Mouse (Mus musculus) frontal cortex, adult 2 months (tissue): Measurements from ENCODE around the gene Itgav. TPM values are rescaled to one million over a fixed set of nuclear protein-coding genes. Genes with fewer than 3 reads are reported as not detected.

Experiments used
- DNase-seq, 2 experiments: peaks; one replicate each; pipeline ENCODE4 v3.0.0; 2022; ENCODE audit warnings: low spot score in 1 of 2; ENCODE audit errors: extremely low spot score in 1 of 2
- polyA plus RNA-seq: library from polyadenylated mRNA; depleted of rRNA; stranded (reverse); fragments of >200 nt; gene quantifications from 2 replicates; pipeline ENCODE4 v1.2.3, GENCODE M21; 2012

Itgav gene
- polyA plus RNA-seq, 1 experiment: 97.6 TPM

DNA sequence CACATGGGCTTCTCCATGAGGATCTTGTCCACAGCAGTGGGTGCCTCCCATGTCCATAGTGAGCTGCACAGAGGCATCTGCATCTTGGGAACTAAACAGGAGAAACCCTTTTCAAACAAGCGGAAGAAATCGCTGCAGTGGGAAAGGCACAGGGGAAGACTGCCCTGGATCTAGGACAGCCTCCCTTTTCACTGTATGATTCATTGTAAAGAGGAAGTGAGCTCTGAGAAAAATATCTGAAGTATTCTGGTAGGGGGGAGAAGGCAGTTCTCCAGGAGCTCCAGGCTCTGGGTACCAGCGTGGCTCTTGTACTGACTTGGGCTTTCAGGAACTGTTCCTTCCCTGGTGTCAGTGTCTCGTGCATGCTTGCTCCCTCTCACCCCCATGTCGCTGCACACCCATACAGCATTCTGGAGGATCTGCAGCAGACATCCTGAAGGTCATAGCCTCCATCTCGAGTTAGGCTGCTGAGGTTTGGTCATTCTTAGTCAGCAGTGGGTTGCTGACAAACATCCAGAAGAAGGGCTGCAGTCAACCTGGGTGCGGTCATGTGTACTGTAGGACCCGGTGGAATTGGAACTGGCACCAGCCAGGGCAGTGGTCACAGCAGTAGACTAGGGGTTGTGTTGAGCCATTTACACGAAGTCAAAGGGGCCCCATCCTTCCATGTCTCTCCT, 20.2 kb downstream of the Itgav start:
- no peak for DNase-seq

DNA sequence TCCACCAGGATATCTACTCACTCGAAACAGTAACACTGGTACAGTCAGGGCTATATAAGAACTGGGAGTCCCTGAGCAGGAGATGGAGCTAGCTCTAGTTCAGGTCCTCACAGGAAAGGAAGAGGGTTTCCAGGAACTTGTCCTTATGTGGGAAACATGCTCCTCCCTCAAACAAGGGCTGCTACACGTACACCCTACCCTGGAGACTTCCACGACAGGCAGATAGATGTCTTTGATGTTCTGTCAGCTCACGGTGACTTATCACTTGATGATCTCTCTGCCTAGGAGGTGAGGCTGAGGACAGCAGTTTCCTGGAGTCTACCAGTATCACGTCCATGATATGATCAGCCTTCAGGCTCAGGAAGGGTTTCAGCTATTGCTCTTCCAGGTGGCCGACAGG, 21.1 kb downstream of the Itgav start:
- no peak for DNase-seq

DNA sequence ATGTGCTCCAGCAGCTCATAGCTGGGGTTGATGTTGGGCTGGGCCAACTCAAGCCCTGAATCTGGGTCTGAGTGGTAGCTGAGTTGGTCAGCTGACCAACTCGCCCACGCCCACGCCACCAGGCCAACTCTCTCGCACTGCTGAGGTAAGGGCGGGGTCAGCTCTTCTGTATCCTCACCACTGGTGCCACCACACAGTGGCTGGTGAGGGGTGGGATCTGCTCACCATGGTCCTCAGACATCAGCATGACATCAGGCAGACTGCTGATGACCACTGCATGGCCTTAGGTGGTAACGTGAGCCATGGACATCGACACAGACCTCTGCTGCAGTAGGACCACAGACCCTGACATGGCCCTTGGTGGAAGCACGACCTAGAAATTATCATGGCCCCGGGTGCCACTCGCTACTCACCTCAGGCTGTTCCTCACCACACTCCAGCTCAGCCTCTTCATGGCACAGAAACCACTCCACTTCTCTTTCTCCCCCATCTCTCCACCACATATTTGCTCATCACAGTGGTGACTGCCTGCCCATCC, 24.5 kb downstream of the Itgav start:
- DNase-seq: no peak

DNA sequence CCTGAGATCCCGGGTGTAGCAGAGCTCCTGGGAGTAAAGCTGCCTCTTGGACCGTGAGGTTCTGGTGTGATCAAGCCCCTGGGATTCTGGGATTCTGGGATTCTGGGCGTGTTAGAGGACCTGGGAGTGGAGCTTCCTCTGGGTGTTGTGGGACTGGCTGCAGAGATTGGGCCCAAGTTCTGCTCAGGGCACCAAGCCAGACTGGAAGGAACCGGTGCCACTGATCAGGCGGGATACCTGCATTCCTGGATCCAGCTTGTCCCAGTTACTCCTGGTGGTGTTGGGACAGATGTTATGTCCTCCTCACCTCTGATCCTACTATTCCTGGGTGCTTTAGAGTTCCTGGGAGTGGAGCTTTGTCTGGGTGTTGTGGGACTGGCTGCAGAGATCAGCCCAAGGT, 28.8 kb downstream of the Itgav start:
- DNase-seq: no peak

DNA sequence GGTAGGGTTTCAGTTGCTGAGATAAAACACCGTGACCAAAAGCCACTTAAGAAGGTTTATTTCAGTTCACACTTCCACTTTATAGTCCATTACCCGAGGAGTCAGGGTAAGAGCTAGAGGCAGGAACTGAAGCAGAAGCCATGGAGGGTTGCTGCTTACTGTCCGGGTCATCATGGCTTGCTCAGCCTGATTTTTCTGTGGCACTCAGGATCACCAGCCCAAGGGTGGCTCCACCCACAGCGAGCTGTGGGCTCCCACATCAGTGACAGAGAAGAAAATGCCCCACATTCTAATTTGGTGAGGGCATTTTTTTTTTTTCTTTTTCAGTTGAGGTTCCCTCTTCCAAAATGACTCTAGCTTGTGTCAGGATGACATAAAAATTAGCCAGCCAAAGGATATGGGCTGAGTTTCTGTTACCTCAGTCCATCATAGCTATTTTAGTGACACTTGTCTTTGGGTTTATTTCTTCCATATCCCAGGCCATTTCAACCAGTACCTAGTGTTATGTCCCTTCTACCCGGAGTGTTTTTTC, 30.2 kb downstream of the Itgav start:
- DNase-seq: no peak

DNA sequence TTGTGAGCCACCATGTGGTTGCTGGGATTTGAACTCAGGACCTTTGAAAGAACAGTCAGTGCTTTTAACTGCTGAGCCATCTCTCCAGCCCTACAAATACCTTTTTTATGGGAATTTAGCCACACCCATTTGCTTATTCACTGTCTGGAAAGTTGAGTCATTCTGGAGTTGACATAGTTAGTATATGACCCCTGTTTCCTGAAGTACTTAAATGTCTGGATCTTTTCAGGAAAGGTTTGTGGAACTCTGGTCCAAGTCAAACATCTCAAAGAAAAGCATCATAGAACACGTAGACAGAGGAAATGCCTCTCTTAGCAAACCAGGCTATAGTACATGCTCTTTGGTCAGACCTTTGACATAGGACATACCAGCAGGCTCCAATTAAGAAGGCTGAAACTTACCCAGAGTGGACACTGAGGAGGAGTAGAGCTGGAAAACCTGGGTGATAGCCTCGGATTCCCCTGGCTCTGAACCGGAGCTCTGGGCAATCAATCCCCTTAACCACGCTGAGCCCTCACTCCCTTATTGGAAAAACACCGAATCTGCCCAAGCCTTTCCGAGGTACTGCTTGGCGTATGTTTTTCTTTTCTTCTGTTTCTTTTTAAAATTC, 34.5 kb downstream of the Itgav start:
- no peak for DNase-seq

DNA sequence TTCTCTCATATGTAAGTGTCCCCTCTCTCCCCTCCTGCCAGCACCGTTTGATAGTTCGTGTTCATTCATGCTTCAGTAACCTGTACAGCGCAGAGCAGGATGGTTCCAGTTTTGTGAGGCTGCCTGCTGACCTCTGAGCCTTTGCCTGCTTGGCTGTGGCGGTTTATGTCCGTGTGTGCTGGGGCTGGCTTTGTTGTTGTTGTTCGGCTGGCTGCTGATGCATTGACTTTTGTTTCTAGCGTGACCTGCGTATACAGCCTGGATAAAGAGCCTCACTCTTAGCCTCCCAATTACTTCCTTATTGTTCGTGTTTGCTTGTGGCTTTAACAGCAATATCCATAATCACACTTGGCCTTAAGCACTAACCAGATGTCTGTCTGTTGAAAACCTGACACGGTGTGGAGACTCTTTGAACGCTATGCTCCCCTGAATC, 35.0 kb downstream of the Itgav start:
- no peak for DNase-seq

DNA sequence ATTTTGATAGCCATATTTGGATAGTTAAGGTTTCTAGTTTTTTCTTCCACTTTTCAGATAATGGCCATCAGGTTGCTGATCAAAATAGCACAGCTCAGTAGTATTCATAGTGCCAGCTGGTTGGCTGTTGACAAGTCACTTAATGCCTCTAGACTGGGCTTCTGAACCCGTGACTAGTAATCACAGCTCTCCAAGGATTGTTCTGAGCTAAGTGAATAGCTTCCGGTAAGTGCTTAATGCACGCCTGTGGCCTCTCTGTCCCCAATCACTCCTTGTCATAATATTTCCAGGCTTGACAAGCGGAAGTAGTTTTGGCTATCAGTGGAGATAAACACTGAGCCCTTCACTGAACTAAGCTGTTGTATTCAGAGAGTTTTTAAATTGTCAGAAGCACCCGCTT, 35.5 kb downstream of the Itgav start:
- no peak for DNase-seq

DNA sequence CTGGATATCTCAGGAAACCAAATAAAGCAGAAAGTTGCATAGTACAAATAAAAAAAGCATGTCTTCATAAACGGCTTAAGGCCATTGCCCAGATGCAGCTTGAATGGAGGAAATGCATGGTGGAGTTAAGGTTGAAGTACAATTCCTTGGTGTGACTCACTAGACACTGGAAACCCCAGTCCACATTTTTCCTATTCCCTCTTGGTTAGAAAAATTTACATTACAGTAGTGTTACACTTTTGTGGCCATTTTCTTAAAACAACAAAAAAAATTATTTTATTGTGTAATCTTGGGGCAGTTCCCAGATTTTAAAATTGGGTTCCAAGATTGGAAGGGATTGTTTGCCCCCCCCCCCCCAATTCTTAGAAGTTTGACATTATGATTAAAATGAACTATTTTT, 35.9 kb downstream of the Itgav start:
- no peak for DNase-seq

DNA sequence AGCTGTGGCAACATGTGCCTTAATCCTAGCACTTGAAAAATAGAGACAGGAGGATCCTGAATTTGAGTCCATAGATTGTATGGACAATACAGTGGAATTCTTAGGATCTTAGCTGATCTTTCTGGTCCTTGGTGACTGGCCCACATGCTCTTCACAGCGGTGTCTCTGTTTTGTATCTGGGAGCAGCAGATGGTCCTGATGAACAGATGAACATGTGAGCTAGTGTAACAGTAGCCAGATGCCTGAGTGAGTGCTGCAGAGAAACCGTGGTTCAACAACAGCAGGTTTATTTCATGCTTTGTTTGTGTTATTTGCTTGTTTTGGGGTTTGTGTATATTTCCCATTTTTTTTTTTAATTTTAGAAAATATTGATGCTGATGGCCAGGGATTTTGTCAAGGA, 37.3 kb downstream of the Itgav start:
- no peak for DNase-seq

DNA sequence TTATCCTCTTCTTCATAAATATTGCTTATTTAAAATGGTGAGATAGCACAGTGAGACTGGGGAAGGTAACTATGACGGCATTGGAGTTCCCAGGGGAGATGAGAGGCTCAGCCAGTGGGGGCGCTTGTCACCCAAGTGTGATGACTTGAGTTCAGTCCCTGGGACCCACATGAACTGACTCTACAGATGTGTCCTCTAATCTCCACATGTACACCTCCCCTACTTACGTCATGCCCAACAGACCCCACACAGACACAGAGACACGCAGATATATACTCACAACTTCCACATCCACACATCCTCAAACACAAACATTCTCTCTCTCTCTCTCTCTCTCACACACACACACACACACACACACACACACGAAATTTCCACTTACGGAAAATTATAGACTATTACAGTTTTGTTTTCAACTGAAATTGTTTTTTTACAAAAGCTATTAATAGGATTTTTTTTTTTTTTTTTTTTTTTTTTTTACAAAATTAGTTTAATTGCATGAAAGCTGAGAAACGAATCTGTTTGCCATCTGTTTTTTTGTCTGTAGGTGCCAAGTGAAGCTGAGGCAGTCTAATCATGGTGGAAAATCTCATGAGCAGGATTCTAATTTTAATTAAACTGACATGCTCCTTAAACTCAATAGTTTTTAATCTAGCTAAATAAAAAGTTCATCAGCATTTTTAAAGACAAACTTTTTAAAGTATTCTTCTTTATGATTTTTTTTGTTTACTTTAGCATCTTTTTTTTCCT, 38.1 kb downstream of the Itgav start:
- no peak for DNase-seq

DNA sequence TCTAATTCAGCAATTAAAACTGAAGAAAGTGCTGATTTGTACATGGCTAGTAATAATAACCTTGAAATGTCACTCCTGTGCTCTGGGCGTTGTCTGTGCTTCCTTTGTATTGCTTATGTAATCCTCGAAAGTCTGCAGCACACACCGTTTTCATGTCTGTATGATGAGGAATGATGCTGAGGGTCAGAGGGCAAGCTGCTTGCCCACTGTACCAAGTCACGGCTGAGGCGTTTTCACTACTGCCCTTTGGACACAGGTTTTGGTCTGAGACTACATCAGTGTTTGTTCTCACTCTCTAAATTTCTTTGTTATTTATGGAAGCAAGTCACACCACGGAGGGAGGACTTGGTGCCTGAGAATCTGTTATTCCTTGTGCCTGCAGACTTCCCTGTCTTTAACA, 41.9 kb downstream of the Itgav start:
- DNase-seq: no peak

DNA sequence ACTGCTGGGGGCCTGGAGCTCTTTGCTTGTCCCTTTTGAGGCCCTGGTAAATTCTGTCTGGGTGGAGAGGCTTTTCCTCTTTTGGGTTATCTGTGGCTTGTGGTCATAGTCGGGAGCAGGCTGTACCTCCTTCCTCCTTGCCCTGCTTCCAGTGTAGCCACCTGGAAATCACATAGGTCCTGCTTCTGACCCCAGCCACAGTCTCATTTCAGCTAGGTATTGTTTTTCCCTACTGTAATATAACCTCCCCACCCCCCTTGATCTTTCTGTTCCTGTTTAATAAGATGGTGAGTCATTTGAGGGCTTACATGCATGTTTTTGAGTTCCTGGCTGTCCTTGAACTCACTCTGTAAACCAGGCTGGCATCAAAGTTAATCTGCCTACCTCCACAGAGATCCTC, 42.7 kb downstream of the Itgav start:
- no peak for DNase-seq

DNA sequence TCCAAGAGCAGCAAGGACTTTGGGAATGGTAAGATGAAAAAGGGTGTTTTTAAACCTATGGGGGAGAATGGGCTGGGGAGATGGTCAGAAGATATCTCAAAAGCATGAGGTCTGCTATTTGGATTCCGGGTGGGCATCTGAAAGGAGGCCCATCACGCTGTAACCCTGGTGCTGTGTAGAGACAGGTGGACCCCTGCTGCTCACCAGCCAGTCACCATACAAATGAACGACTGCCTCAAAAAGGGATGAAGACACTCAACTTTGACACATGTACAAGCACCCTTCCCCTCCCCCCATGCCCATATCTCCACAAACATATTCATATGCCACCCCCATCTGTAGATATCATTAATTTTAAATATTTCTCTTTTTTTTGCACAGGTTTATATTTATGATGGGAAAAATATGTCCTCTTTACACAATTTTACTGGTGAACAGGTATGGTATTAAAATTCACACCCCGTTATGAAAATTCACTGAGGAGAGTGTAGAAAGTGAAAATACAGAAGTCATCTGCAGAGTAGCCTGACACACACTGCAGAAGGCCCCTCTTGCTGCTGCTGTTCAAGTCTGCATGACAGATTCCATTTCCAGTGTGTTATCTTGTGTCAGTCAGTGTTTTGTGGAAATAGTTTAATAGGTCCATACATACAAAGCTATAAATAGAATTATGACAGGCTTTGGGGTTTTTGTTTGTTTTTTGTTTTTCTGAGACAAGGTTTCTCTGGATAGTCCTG, 44.3 kb downstream of the Itgav start:
- no peak for DNase-seq

DNA sequence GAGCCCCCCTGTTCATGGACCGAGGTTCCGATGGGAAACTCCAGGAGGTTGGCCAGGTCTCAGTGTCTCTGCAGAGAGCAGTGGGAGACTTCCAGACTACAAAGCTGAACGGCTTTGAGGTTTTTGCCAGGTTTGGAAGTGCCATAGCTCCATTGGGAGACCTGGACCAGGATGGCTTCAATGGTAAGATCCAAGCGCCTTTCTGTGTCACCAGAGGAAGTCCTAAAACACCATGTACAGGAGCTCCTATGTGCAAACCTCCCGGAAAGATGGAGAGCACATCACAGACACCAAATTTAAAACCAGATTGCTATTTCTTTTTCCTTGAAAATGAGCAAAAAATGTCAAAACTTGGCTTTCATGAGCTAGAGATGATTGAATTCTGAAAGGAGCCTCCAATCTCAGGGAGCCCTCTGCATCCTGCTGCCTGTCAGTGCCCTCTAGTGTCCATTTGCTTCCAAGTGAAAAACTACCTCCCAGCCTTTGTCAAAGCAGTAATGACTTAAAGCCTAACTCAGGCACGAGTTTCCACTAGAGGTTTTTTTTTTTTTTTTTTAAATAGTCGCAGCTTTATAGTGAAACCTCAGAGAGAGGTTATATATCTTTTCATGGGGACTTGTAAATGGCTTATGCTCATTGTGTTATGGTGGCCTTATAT, 47.1 kb downstream of the Itgav start:
- peak; percentile 55 to 88 for DNase-seq

DNA sequence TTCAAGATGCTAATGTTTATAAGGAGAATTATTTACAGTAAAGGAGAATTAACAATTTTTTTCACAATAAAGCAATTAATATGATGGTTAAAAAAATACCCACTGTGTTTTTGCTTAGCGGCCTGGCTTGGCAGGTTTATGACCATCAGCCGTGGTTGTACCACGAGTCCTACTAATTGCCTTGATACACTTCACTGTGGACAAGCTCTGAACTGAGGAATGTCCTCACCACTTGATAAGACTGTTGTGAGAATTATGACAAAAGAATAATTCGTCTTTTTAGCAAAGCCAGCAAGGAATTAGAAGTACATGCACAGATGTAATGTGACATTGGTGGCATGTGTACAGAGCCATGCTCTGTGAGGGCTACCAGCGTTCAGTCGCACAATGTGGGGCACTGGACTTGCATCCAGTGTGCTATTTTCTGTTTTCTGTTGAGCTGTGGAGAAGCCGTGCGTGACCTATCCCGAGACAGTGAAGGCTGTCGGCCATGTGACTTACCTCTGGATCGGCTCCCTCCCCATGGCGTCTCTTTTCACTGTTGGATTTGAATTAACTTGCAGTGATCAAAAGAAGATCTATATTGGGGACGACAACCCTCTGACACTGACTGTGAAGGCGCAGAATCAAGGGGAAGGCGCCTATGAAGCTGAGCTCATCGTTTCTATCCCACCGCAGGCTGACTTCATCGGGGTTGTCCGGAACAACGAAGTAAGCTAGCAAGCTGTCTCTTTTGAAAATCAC, 67.3 kb downstream of the Itgav start:
- no peak for DNase-seq

DNA sequence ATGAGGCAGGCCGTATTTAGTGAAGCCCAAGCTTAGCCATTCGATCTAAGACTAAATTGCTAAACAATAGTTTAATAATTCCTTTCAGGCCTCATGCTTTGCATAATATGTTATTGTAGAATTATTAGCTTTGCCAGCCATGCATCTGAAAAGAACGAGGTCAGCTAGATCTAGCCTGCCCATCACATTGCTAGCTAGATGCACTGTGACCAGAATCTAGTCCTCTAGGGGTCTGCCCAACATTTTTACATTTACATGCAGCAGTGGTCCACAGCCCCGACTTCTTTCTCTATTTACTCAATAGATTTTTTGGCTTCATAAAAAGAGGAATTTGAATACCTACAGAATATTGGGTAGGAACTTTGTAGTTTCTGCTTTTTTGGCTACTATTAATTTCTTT, 67.9 kb downstream of the Itgav start:
- DNase-seq: no peak

DNA sequence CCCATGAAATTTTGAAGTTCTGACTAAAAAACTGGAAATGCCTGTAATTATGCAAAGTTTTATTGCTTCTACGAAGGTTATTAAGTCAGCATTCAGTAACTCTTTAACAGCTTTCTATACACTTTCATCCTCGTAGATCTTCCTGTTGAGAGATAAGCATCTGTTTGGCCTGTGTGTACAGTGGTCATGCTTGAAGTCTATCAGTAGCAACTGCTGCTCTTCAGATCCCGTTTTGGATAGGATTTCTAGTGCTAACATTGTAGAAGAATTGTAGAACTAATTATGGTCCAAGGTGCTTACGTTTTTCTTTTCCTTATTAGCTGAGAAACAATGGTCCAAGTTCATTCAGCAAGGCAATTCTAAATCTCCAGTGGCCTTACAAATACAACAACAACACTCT, 71.6 kb downstream of the Itgav start:
- no peak for DNase-seq

DNA sequence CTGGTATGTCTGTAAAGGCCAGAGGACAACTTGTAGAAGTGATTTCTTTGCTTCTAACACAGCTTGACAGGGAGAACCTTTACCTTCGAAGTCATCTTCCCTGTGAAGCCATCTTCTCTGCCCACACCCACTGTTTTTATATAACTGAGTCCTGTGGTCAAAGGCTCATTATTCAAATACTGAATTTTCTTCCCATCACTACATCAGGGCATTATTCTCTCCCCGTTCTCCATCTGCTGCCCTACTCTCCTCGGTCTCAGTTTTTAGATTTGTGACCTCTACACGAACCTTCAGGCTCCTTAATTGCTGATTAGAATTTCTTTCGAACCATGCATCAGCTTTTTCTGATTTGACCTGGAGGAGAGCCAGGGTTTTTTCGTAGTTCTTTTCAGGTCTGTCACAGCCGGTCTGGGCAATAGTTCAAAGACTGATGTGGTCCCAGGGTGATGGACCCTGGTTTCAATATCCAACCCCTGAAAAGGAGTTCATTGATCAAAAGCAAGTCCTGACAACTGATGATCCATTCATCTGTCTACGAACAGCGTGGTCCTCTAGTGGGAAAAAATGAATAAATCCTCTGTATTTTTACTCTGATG, 73.8 kb downstream of the Itgav start:
- no peak for DNase-seq
